Mouse (Mus musculus) erythroblast, embryonic 14.5 days (primary cell): ENCODE data around the gene Ubxn11. TPM values are rescaled to one million over a fixed set of nuclear protein-coding genes. Genes with fewer than 3 reads are reported as not detected.

Source experiments
- H3K27me3 ChIP-seq: 2 replicates; pipeline ENCODE4 v1.6.1; 2012; ENCODE audit warnings: inconsistent platforms; ENCODE audit not compliant: control insufficient read depth
- H3K36me3 ChIP-seq: 2 replicates; pipeline ENCODE4 v1.6.1; 2012; ENCODE audit warnings: mild to moderate bottlenecking, inconsistent platforms; ENCODE audit not compliant: control insufficient read depth
- H3K4me1 ChIP-seq: 2 replicates; pipeline ENCODE4 v1.6.1; 2012; ENCODE audit warnings: inconsistent platforms; ENCODE audit not compliant: control insufficient read depth
- H3K4me3 ChIP-seq: replicated peaks from 2 replicates; pipeline ENCODE3; 2012; ENCODE audit warnings: moderate library complexity, mild to moderate bottlenecking, inconsistent platforms
- H3K9me3 ChIP-seq: 2 replicates; pipeline ENCODE4 v1.6.1; 2012; ENCODE audit warnings: low read length, inconsistent platforms, mixed read lengths; ENCODE audit not compliant: control insufficient read depth
- GATA1 ChIP-seq: IDR thresholded peaks from 2 replicates; pipeline ENCODE4 v1.6.1; 2012; ENCODE audit warnings: low read length, inconsistent platforms, mixed read lengths
- TAL1 ChIP-seq: IDR thresholded peaks from 3 replicates; pipeline ENCODE4 v1.6.1; 2012; ENCODE audit warnings: low read length, inconsistent platforms, mixed read lengths
- polyA plus RNA-seq: library from polyadenylated mRNA; stranded (reverse); fragments of >175 nt; gene quantifications from 2 replicates; pipeline ENCODE4 v1.2.3, GENCODE M21; 2012

The Ubxn11 gene
- polyA plus RNA-seq, 1 experiment: 0.08 TPM

DNA sequence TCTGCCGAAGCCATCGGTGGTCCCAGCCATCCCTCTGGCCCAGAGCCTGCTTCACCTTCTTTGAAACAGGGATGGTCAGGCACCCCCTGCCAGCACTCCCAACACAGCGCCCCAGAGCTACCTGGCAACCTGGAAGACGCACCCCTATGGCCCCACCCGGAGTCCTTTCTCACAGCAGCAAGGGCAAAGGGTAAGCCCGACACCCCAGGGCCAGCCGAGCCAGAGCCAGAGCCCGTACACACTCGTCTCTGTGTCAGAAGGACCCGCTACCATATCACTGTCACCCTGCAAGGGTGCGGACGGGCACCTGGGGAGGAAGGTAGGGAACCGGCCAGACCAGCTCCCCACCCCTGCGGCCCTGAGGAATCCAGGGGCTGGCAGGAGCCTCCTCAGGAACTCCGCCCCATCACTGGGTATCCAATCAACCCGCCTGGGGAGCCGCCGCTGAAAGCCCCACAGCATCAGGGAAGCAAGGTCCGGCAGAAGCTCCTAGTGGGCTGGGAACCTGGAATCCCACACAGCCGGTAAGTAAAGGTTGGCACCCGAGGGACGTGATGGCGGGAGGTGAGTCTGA, 36.9 kb upstream of the Ubxn11 start:
- no peaks in the 10 kb centered on the region for H3K36me3 ChIP-seq
- H3K4me3 ChIP-seq: no peak overlapping the region
- no peak for TF ChIP-seq GATA1
- no peak for TF ChIP-seq TAL1
- H3K27me3 ChIP-seq: peaks cover 19% of the 10 kb centered on the region
- H3K4me1 ChIP-seq: peaks cover 27% of the 10 kb centered on the region
- H3K9me3 ChIP-seq: no peaks in the 10 kb centered on the region

- H3K9me3 ChIP-seq: no peaks in the 10 kb centered on the region
- TF ChIP-seq GATA1: no peak
- no peak for TF ChIP-seq TAL1
- no peak overlapping the region for H3K4me3 ChIP-seq
- H3K27me3 ChIP-seq: peaks cover 19% of the 10 kb centered on the region
- peaks cover 10% of the 10 kb centered on the region for H3K4me1 ChIP-seq
- no peaks in the 10 kb centered on the region for H3K36me3 ChIP-seq
Observed at GRCm38 (mm10) chr4:134067383-134067782, 35.0 kb upstream of the Ubxn11 start.

GRCm38 (mm10) chr4:134067833-134068544, 34.4 kb upstream of the Ubxn11 start:
- Histone ChIP-seq H3K36me3 (no peaks in the 10 kb centered on the region), H3K27me3 (peaks cover 19% of the 10 kb centered on the region), H3K4me3 (no peak overlapping the region), H3K9me3 (peaks cover 4% of the 10 kb centered on the region), H3K4me1 (peaks cover 4% of the 10 kb centered on the region)
- TF ChIP-seq GATA1: no peak
- TF ChIP-seq TAL1: no peak

DNA sequence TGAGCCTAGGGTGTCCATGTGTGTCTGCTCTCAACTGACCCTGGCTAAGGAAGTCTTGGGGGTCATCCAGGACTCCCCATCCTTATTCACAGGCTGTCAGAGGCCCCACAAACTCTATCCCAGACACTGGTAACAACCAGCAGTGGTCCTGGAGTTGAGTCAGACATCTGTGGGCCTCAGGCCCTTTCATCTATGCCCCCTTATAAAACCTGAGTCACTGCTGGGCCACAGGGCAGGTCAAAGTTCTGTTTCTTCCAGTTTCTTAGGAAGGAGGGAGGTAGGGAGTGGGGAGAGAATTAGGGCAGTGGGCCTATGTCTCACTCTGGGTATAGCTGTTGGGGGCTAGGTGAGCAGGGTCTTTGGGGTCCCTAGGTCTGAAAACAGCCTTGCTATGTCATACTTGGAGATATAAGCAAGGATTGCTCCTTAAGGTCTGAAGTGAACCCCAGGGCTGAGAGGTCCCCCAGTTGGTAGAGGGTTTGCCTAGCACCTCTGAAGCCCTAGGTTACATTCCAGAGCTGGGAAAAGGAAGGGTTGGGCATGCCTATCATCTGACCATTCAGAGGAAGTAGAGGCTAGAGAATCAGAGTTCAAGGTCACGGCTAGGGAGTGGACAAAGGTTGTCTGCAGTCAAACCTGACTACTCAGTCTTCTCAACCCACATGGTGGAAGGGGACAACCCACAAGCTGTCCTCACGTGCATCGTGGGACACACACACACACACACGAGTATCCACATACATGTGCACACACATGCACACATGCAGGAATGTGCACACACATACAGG, 33.4 kb upstream of the Ubxn11 start:
- no peak for TF ChIP-seq GATA1
- no peak for TF ChIP-seq TAL1
- Histone ChIP-seq H3K9me3 (peaks cover 5% of the 10 kb centered on the region), H3K36me3 (no peaks in the 10 kb centered on the region), H3K27me3 (peaks cover 22% of the 10 kb centered on the region), H3K4me1 (no peaks in the 10 kb centered on the region), H3K4me3 (no peak overlapping the region)

DNA sequence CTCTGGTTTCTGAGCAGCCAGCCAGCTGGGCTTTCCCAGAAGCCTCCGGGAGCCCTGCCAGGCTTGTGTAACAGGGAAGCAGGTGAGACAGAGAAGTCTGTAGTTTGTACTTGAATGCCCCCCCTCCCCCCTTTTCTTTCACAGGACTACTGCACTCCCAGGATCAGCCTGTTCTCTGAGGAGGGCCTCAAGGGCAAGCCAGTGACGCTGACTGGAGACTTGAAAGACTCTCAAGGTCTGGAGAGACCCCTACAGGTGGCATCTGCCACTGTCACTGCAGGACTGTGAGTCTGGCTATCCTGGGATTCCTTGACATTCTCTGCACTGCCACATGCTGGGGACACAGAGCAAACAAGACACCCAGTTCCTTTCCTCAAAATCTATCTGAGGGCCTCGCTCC, 23.7 kb upstream of the Ubxn11 start:
- Histone ChIP-seq H3K9me3 (no peaks in the 10 kb centered on the region), H3K36me3 (no peaks in the 10 kb centered on the region), H3K4me1 (peaks cover 18% of the 10 kb centered on the region), H3K27me3 (peaks cover 21% of the 10 kb centered on the region), H3K4me3 (no peak overlapping the region)
- TF ChIP-seq TAL1 (no peak), GATA1 (no peak)

DNA sequence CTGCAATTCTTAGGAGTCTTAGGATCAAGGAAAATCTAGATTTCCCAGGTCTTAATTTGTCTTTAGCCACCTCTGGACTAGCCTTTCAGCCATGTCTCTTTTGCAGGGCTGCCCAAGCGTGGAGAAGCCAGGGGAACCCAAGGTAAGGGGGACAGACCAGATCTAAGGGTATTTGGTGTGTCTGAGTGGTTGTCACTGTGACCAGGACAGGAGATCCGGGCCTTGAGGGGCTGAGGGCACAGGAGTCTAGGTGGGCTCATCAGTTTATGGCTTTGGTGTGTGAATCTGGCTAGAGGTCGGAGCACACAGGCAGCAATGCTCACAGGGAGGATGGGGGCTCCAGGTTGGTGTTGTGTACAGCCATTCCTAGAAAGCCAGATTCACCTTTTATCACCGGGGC, 21.7 kb upstream of the Ubxn11 start:
- TF ChIP-seq TAL1 (no peak), GATA1 (no peak)

DNA sequence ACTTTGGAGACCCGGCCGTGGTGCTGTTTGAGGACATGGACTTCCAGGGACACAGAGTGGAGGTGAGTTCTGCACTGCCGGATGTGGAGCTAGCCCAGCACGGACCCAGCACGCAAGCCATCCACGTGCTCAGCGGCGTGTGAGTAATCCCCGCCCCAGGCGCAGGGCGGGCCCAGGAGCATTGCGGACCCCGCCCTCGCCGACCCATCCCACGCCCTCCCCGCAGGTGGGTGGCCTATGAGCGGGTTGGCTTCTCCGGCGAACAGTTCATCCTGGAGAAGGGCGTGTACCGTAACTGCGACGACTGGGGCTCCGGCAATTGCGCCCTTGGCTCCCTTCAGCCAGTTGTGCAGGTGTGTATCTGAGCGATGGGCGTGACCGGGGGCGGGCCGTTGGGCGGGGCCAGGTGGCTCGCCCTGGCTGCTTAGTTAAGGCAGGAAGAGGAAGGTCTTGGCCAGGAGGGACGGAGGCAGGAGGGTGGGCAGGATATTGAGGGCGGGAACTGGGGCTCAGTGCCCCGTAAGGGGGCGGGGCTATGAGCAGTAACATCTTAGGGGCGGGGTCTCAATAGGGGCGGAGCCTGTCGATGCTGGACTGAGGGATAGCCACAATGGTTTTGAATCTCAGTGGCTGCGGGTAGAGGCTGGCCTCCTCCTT, 20.5 kb upstream of the Ubxn11 start:
- TF ChIP-seq GATA1: no peak
- TF ChIP-seq TAL1: no peak
- Histone ChIP-seq H3K36me3 (no peaks in the 10 kb centered on the region), H3K27me3 (peaks cover 21% of the 10 kb centered on the region), H3K4me3 (peak overlapping the region; percentile 56), H3K4me1 (peaks cover 14% of the 10 kb centered on the region), H3K9me3 (no peaks in the 10 kb centered on the region)

More for the DNA sequence above, 21.7 kb upstream of the Ubxn11 start:
- Histone ChIP-seq H3K9me3 (no peaks in the 10 kb centered on the region), H3K27me3 (peaks cover 21% of the 10 kb centered on the region), H3K4me1 (peaks cover 14% of the 10 kb centered on the region), H3K36me3 (no peaks in the 10 kb centered on the region), H3K4me3 (no peak overlapping the region)

GRCm38 (mm10) chr4:134082460-134082859, 19.9 kb upstream of the Ubxn11 start:
- Histone ChIP-seq H3K36me3 (no peaks in the 10 kb centered on the region), H3K9me3 (no peaks in the 10 kb centered on the region), H3K27me3 (peaks cover 21% of the 10 kb centered on the region), H3K4me1 (peaks cover 14% of the 10 kb centered on the region), H3K4me3 (peak overlapping the region; percentile 56)
- TF ChIP-seq TAL1 (no peak), GATA1 (no peak)

- no peak overlapping the region for H3K4me3 ChIP-seq
- no peak for TF ChIP-seq GATA1
- TF ChIP-seq TAL1: no peak
- no peaks in the 10 kb centered on the region for H3K9me3 ChIP-seq
- H3K36me3 ChIP-seq: no peaks in the 10 kb centered on the region
- peaks cover 21% of the 10 kb centered on the region for H3K27me3 ChIP-seq
- H3K4me1 ChIP-seq: peaks cover 18% of the 10 kb centered on the region
Observed at GRCm38 (mm10) chr4:134084999-134085398, 17.4 kb upstream of the Ubxn11 start.
